Mouse (Mus musculus): ENCODE measurements around the gene Gm6525. TPM values are rescaled to one million over a fixed set of nuclear protein-coding genes. Genes with fewer than 3 reads are reported as not detected.

Gene Gm6525
- polyA plus RNA-seq, 1 experiment: not detected

- H3K27ac ChIP-seq (ENCODE audit: insufficient read depth, low read depth, low read length): no peak overlapping the region
- TF ChIP-seq CTCF (IDR thresholded peaks at IDR 0.05; ENCODE audit: low read depth, low read length): no peak
- no peak for TF ChIP-seq POLR2A (IDR thresholded peaks at IDR 0.05; ENCODE audit: borderline replicate concordance, low read depth, low read length)
- H3K4me3 ChIP-seq (ENCODE audit: insufficient read depth, low read length): no peak overlapping the region
- H3K4me1 ChIP-seq (ENCODE audit: control insufficient read depth, insufficient read depth, low read length): no peaks in the 10 kb centered on the region
These were observed 37.4 kb upstream of the Gm6525 start for GRCm38 (mm10) chr3:84136509-84136908.

- TF ChIP-seq POLR2A (IDR thresholded peaks at IDR 0.05; ENCODE audit: borderline replicate concordance, low read depth, low read length) (no peak), CTCF (IDR thresholded peaks at IDR 0.05; ENCODE audit: low read depth, low read length) (no peak)
- H3K27ac ChIP-seq (ENCODE audit: insufficient read depth, low read depth, low read length): no peak overlapping the region
- H3K4me1 ChIP-seq (ENCODE audit: control insufficient read depth, insufficient read depth, low read length): no peaks in the 10 kb centered on the region
- no peak overlapping the region for H3K4me3 ChIP-seq (ENCODE audit: insufficient read depth, low read length)
These were observed 33.0 kb upstream of the Gm6525 start for GRCm38 (mm10) chr3:84140947-84141346.

- Histone ChIP-seq H3K4me1 (ENCODE audit: control insufficient read depth, insufficient read depth, low read length) (no peaks in the 10 kb centered on the region), H3K4me3 (ENCODE audit: insufficient read depth, low read length) (no peak overlapping the region), H3K27ac (ENCODE audit: insufficient read depth, low read depth, low read length) (no peak overlapping the region)
- TF ChIP-seq POLR2A (IDR thresholded peaks at IDR 0.05; ENCODE audit: borderline replicate concordance, low read depth, low read length) (no peak), CTCF (IDR thresholded peaks at IDR 0.05; ENCODE audit: low read depth, low read length) (no peak)
These were observed 24.1 kb upstream of the Gm6525 start for GRCm38 (mm10) chr3:84149831-84150230.

- H3K4me3 ChIP-seq (ENCODE audit: insufficient read depth, low read length): peak overlapping the region; percentile 20
- TF ChIP-seq POLR2A (IDR thresholded peaks at IDR 0.05; ENCODE audit: borderline replicate concordance, low read depth, low read length): no peak
- no peak for TF ChIP-seq CTCF (IDR thresholded peaks at IDR 0.05; ENCODE audit: low read depth, low read length)
- 0 out of 2 replicates have a peak, but pooled peaks cover 2% of the 10 kb centered on the region for H3K4me1 ChIP-seq (ENCODE audit: control insufficient read depth, insufficient read depth, low read length)
- H3K27ac ChIP-seq (ENCODE audit: insufficient read depth, low read depth, low read length): no peak overlapping the region
These were observed 19.2 kb upstream of the Gm6525 start for GRCm38 (mm10) chr3:84154721-84155141.

- Histone ChIP-seq H3K27ac (ENCODE audit: insufficient read depth, low read depth, low read length) (peak overlapping the region; percentile 44), H3K4me1 (ENCODE audit: control insufficient read depth, insufficient read depth, low read length) (0 out of 2 replicates have a peak, but pooled peaks cover 2% of the 10 kb centered on the region), H3K4me3 (ENCODE audit: insufficient read depth, low read length) (peak overlapping the region; percentile 80)
- TF ChIP-seq CTCF (IDR thresholded peaks at IDR 0.05; ENCODE audit: low read depth, low read length): no peak
- TF ChIP-seq POLR2A (IDR thresholded peaks at IDR 0.05; ENCODE audit: borderline replicate concordance, low read depth, low read length): no peak
These were observed 18.8 kb upstream of the Gm6525 start for GRCm38 (mm10) chr3:84155146-84155545.

GRCm38 (mm10) chr3:84155558-84156006 is 18.3 kb upstream of the Gm6525 start, which contains the start of gene Mnd1:
Gene Mnd1, minus strand, starts transcription at chr3:84155786.
- TF ChIP-seq CTCF (IDR thresholded peaks at IDR 0.05; ENCODE audit: low read depth, low read length) (no peak), POLR2A (IDR thresholded peaks at IDR 0.05; ENCODE audit: borderline replicate concordance, low read depth, low read length) (no peak)
- Histone ChIP-seq H3K4me3 (ENCODE audit: insufficient read depth, low read length) (peak within 1 kb of the TSS; percentile 80), H3K27ac (ENCODE audit: insufficient read depth, low read depth, low read length) (peak within 1 kb of the TSS; percentile 44), H3K4me1 (ENCODE audit: control insufficient read depth, insufficient read depth, low read length) (0 out of 2 replicates have a peak, but pooled peaks cover 2% of the 10 kb centered on the region)

GRCm38 (mm10) chr3:84156105-84156504 is 17.8 kb upstream of the Gm6525 start:
- TF ChIP-seq POLR2A (IDR thresholded peaks at IDR 0.05; ENCODE audit: borderline replicate concordance, low read depth, low read length) (no peak), CTCF (IDR thresholded peaks at IDR 0.05; ENCODE audit: low read depth, low read length) (no peak)
- Histone ChIP-seq H3K27ac (ENCODE audit: insufficient read depth, low read depth, low read length) (no peak overlapping the region), H3K4me3 (ENCODE audit: insufficient read depth, low read length) (no peak overlapping the region), H3K4me1 (ENCODE audit: control insufficient read depth, insufficient read depth, low read length) (0 out of 2 replicates have a peak, but pooled peaks cover 2% of the 10 kb centered on the region)

GRCm38 (mm10) chr3:84157011-84157410 is 16.9 kb upstream of the Gm6525 start:
- H3K4me1 ChIP-seq (ENCODE audit: control insufficient read depth, insufficient read depth, low read length): 0 out of 2 replicates have a peak, but pooled peaks cover 2% of the 10 kb centered on the region
- no peak overlapping the region for H3K4me3 ChIP-seq (ENCODE audit: insufficient read depth, low read length)
- no peak overlapping the region for H3K27ac ChIP-seq (ENCODE audit: insufficient read depth, low read depth, low read length)
- no peak for TF ChIP-seq CTCF (IDR thresholded peaks at IDR 0.05; ENCODE audit: low read depth, low read length)
- no peak for TF ChIP-seq POLR2A (IDR thresholded peaks at IDR 0.05; ENCODE audit: borderline replicate concordance, low read depth, low read length)

- no peak overlapping the region for H3K4me3 ChIP-seq (ENCODE audit: insufficient read depth, low read length)
- TF ChIP-seq POLR2A (IDR thresholded peaks at IDR 0.05; ENCODE audit: borderline replicate concordance, low read depth, low read length) (no peak), CTCF (IDR thresholded peaks at IDR 0.05; ENCODE audit: low read depth, low read length) (no peak)
- 0 out of 2 replicates have a peak, but pooled peaks cover 2% of the 10 kb centered on the region for H3K4me1 ChIP-seq (ENCODE audit: control insufficient read depth, insufficient read depth, low read length)
- H3K27ac ChIP-seq (ENCODE audit: insufficient read depth, low read depth, low read length): no peak overlapping the region
These were observed 16.1 kb upstream of the Gm6525 start for GRCm38 (mm10) chr3:84157559-84158350.

GRCm38 (mm10) chr3:84165391-84165790 is 8.5 kb upstream of the Gm6525 start:
- no peak overlapping the region for H3K27ac ChIP-seq (ENCODE audit: insufficient read depth, low read depth, low read length)
- TF ChIP-seq CTCF (IDR thresholded peaks at IDR 0.05; ENCODE audit: low read depth, low read length) (no peak), POLR2A (IDR thresholded peaks at IDR 0.05; ENCODE audit: borderline replicate concordance, low read depth, low read length) (no peak)
- peaks cover 15% of the 10 kb centered on the region for H3K4me1 ChIP-seq (ENCODE audit: control insufficient read depth, insufficient read depth, low read length)
- no peak overlapping the region for H3K4me3 ChIP-seq (ENCODE audit: insufficient read depth, low read length)
